Mouse (Mus musculus) heart, postnatal 0 days (tissue): Measurements from ENCODE around the gene Cse1l. TPM values are rescaled to one million over a fixed set of nuclear protein-coding genes. Genes with fewer than 3 reads are reported as not detected.

Source experiments
- ATAC-seq: fragments of 200-750 bp; cut with Nextera tagmentation; 2 replicates; pipeline ENCODE4 v1.8.0; 2017; ENCODE audit warnings: low read depth, moderate number of reproducible peaks, moderate library complexity; ENCODE audit not compliant: insufficient read depth
- DNase-seq: peaks from one replicate; pipeline ENCODE4 v3.0.0-alpha.2; 2016; ENCODE audit warnings: low spot score
- H3K27ac ChIP-seq: fragments of 300-500 bp; sonication (generic); 2 replicates; pipeline ENCODE4 v1.5.1; 2014; ENCODE audit warnings: low read depth, mild to moderate bottlenecking
- H3K27me3 ChIP-seq: fragments of 300-500 bp; sonication (generic); 2 replicates; pipeline ENCODE4 v1.6.1; 2014; ENCODE audit warnings: low read length, mixed read lengths; ENCODE audit not compliant: control insufficient read depth, insufficient read depth
- H3K36me3 ChIP-seq: fragments of 300-500 bp; sonication (generic); replicated peaks from 2 replicates; pipeline ENCODE4 v1.6.1; 2014; ENCODE audit warnings: low read length, mixed read lengths; ENCODE audit not compliant: control insufficient read depth, insufficient read depth
- H3K4me1 ChIP-seq: fragments of 300-500 bp; sonication (generic); 2 replicates; pipeline ENCODE4 v1.6.1; 2014; ENCODE audit warnings: antibody characterized with exemption; ENCODE audit not compliant: control insufficient read depth, insufficient read depth
- H3K4me2 ChIP-seq: fragments of 300-500 bp; sonication (generic); 2 replicates; pipeline ENCODE4 v1.6.1; 2014; ENCODE audit warnings: low read depth, mild to moderate bottlenecking, low read length, moderate library complexity
- H3K4me3 ChIP-seq: fragments of 300-500 bp; sonication (generic); 2 replicates; pipeline ENCODE4 v1.5.1; 2014; ENCODE audit warnings: low read depth, low read length
- H3K9ac ChIP-seq: fragments of 300-500 bp; sonication (generic); replicated peaks from 2 replicates; pipeline ENCODE4 v1.6.1; 2014; ENCODE audit warnings: low read depth, low read length, mixed read lengths
- H3K9me3 ChIP-seq: fragments of 300-500 bp; sonication (generic); replicated peaks from 2 replicates; pipeline ENCODE4 v1.6.1; 2016; ENCODE audit warnings: low read length; ENCODE audit not compliant: control insufficient read depth
- CTCF ChIP-seq: IDR thresholded peaks from 2 replicates; pipeline ENCODE4 v1.5.1; 2016; ENCODE audit warnings: antibody characterized with exemption, control low read depth, low read depth
- EP300 ChIP-seq: IDR thresholded peaks from 2 replicates; pipeline ENCODE4 v1.6.1; 2016; ENCODE audit warnings: antibody characterized with exemption, low read depth
- WGBS: fragments of 180-500 bp; shearing (Covaris S2); extraction: QIAGEN DNeasy Blood & Tissue Kit; methylation state at CpG from one replicate; pipeline ENCODE4 v1.1.7; 2014; 5-methylcytosine and 5-hydroxymethylcytosine counted together
- polyA plus RNA-seq: library from polyadenylated mRNA; unstranded; fragments of >200 nt; fragmentation: Nextera tagmentation; extraction: Ambion mirVana; gene quantifications from 2 replicates; pipeline ENCODE4 v1.2.1, GENCODE M21; 2015
- total RNA-seq: library from RNA; depleted of rRNA; stranded (reverse); fragments of >200 nt; gene quantifications from 2 replicates; pipeline ENCODE4 v1.2.3, GENCODE M21; 2014; ENCODE audit warnings: low replicate concordance

Gene Cse1l
- total and polyA plus RNA-seq, 2 experiments from 2014 or later, result 41.2 to 64.2 TPM

- H3K27ac ChIP-seq, result no peak overlapping the region
- no peaks in the 10 kb centered on the region for H3K27me3 ChIP-seq
- no peaks in the 10 kb centered on the region for H3K9me3 ChIP-seq
- no peak overlapping the region for H3K9ac ChIP-seq
- no peaks in the 10 kb centered on the region for H3K4me1 ChIP-seq
- no peak for DNase-seq
- no peak overlapping the region for H3K4me3 ChIP-seq
- 90% methylated on average over 2 of the region's 2 CpGs for WGBS
- H3K36me3 ChIP-seq, result peaks cover 82% of the 10 kb centered on the region
- TF ChIP-seq EP300 (no peak), CTCF (no peak)
- ATAC-seq, result no peak
- H3K4me2 ChIP-seq, result no peak overlapping the region
These were observed 18.1 kb downstream of the Cse1l start for GRCm38 (mm10) chr2:166923971-166924370.

GRCm38 (mm10) chr2:166933943-166934342 lies 28.1 kb downstream of the Cse1l start:
- DNase-seq (no peak), ATAC-seq (no peak)
- Histone ChIP-seq H3K36me3 (peaks cover 83% of the 10 kb centered on the region), H3K9ac (no peak overlapping the region), H3K27ac (no peak overlapping the region), H3K4me2 (no peak overlapping the region), H3K9me3 (no peaks in the 10 kb centered on the region), H3K27me3 (no peaks in the 10 kb centered on the region), H3K4me3 (no peak overlapping the region), H3K4me1 (no peaks in the 10 kb centered on the region)
- WGBS, result 91% methylated on average over 6 of the region's 6 CpGs
- TF ChIP-seq EP300, result no peak
- no peak for TF ChIP-seq CTCF

- Histone ChIP-seq H3K36me3 (peaks cover 83% of the 10 kb centered on the region), H3K9ac (no peak overlapping the region), H3K27ac (no peak overlapping the region), H3K4me3 (no peak overlapping the region), H3K4me1 (no peaks in the 10 kb centered on the region), H3K9me3 (no peaks in the 10 kb centered on the region), H3K27me3 (no peaks in the 10 kb centered on the region), H3K4me2 (no peak overlapping the region)
- WGBS, result 87% methylated on average over 5 of the region's 5 CpGs
- DNase-seq, result no peak
- TF ChIP-seq CTCF (no peak), EP300 (no peak)
- ATAC-seq, result no peak
These were observed 28.6 kb downstream of the Cse1l start for GRCm38 (mm10) chr2:166934416-166934815.

GRCm38 (mm10) chr2:166935582-166935981 lies 29.7 kb downstream of the Cse1l start:
- ATAC-seq (no peak), DNase-seq (no peak)
- no peak overlapping the region for H3K27ac ChIP-seq
- H3K27me3 ChIP-seq, result no peaks in the 10 kb centered on the region
- H3K4me1 ChIP-seq, result no peaks in the 10 kb centered on the region
- TF ChIP-seq EP300 (no peak), CTCF (no peak)
- no peak overlapping the region for H3K4me2 ChIP-seq
- no peak overlapping the region for H3K9ac ChIP-seq
- 95% methylated on average over 7 of the region's 7 CpGs for WGBS
- no peak overlapping the region for H3K4me3 ChIP-seq
- H3K9me3 ChIP-seq, result no peaks in the 10 kb centered on the region
- peaks cover 82% of the 10 kb centered on the region for H3K36me3 ChIP-seq

- H3K4me1 ChIP-seq, result no peaks in the 10 kb centered on the region
- peaks cover 82% of the 10 kb centered on the region for H3K36me3 ChIP-seq
- no peak overlapping the region for H3K9ac ChIP-seq
- H3K9me3 ChIP-seq, result no peaks in the 10 kb centered on the region
- ATAC-seq, result no peak
- H3K27ac ChIP-seq, result no peak overlapping the region
- no peaks in the 10 kb centered on the region for H3K27me3 ChIP-seq
- DNase-seq, result no peak
- 73% methylated on average over 2 of the region's 2 CpGs for WGBS
- H3K4me2 ChIP-seq, result no peak overlapping the region
- TF ChIP-seq CTCF (no peak), EP300 (no peak)
- no peak overlapping the region for H3K4me3 ChIP-seq
These were observed 30.3 kb downstream of the Cse1l start for GRCm38 (mm10) chr2:166936166-166936565.

GRCm38 (mm10) chr2:166943146-166943545 lies 37.3 kb downstream of the Cse1l start:
- no peaks in the 10 kb centered on the region for H3K27me3 ChIP-seq
- peaks cover 84% of the 10 kb centered on the region for H3K36me3 ChIP-seq
- H3K9me3 ChIP-seq, result no peaks in the 10 kb centered on the region
- H3K9ac ChIP-seq, result no peak overlapping the region
- ATAC-seq, result no peak
- DNase-seq, result no peak
- no peaks in the 10 kb centered on the region for H3K4me1 ChIP-seq
- H3K4me3 ChIP-seq, result no peak overlapping the region
- TF ChIP-seq CTCF, result no peak
- TF ChIP-seq EP300, result no peak
- H3K4me2 ChIP-seq, result no peak overlapping the region
- no peak overlapping the region for H3K27ac ChIP-seq
- WGBS, result 81% methylated on average over 2 of the region's 2 CpGs
